Mouse (Mus musculus): Measurements from ENCODE around the gene Cfap97d1.

DNA sequence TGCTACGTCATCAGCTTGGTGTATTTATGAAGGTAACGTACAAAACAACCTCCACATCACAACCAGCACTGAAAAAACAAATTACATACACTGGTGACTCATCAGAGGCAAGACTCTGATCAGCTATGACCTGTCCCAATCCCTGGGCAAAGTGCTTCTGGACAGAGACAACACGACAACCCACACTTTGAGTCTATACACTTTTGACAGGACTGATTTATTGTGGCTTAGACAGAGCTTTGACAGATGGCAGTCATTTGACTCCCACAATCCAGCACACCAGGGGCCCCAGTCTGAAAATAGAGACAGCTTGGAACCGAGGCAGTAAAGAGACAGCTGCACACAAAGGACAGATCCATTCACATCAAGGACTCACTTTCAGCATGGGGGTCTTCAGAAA is 15.4 kb downstream of the Cfap97d1 start:
- TF ChIP-seq POLR2A (IDR thresholded peaks at IDR 0.05; ENCODE audit: borderline replicate concordance, insufficient read depth, low read length): no peak
- no peak for TF ChIP-seq CTCF (IDR thresholded peaks at IDR 0.05; ENCODE audit: borderline replicate concordance, insufficient read depth, low read depth, low read length)

Measured in cerebellum, adult 2 months (tissue).